Mouse (Mus musculus) kidney, postnatal 14 days (tissue): ENCODE measurements around the gene Krt1.

Experiments
- DNase-seq: peaks from one replicate; pipeline ENCODE4 v3.0.0; 2022; ENCODE audit warnings: mixed read lengths

Krt1 gene

GRCm38 (mm10) chr15:101850694-101851093, at the start of gene Krt1:
Krt1 (minus strand) TSS chr15:101850794.
- DNase-seq: no peak

GRCm38 (mm10) chr15:101895216-101895615, 44.6 kb upstream of the Krt1 start:
- DNase-seq: no peak

DNA sequence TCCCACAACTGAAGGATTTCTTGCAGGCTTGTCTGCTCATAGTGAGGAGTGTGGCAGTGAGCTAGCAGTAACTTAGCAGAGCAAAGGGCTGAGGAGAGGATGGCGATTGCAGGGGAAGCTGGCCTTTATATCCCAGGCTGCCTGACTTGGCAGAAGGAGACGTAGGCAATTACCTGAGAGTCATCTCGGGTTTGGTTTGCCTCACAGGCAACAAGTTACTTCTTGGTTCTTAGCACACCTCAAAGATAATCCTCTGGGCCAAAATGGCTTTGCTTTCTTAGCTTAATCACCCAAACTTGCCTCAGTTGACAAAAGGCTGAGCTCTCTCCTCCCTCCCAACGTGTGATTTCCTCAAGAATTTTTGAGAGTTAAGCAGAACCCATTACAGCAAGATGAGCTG, 42.2 kb upstream of the Krt1 start, which contains the start of gene Krt76:
Gene Krt76, minus strand, starts transcription at position 101 of the 400 bp plus-strand sequence.
- DNase-seq: no peak

DNA sequence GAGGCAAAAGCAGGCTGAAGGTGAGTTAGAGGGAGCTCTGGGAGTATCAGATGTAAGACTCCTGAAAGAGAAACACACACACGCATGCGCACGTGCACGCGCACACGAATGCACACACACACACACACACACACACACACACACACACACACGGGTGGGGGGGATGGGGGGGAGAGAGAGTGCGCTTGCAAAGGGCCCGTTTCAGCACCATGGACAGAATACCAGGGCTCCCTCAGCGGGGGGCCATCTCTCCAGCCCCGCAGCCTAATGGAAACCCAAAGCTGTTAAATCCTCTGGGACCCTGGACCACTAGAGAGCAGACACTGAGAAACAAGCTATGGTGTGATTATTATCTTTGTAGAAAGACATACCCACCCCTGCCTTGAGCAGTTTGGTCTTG, 29.2 kb upstream of the Krt1 start:
- DNase-seq: peak; percentile 13

GRCm38 (mm10) chr15:101878041-101878440, 27.4 kb upstream of the Krt1 start:
- no peak for DNase-seq

GRCm38 (mm10) chr15:101874383-101874782, 23.8 kb upstream of the Krt1 start:
- no peak for DNase-seq

DNA sequence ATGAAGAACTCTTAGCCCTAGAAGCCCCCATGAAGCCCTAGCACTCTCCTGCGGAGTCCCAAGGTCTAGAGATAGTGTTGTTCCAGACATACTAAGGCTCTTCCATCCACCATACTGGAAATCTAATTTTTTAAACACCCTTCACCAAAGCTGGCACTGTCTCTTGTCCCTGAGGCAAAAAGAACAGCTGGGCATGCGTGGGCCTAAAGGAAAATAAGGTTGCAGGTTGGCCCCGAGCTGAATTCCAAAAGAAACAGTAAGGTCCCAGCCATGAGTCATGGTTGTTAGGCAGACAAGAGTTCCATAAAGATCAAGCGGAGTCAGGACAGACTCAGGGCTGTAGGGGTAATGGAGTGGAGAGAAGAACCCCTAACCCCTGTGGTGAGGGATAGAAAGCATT, 22.6 kb upstream of the Krt1 start:
- no peak for DNase-seq

DNA sequence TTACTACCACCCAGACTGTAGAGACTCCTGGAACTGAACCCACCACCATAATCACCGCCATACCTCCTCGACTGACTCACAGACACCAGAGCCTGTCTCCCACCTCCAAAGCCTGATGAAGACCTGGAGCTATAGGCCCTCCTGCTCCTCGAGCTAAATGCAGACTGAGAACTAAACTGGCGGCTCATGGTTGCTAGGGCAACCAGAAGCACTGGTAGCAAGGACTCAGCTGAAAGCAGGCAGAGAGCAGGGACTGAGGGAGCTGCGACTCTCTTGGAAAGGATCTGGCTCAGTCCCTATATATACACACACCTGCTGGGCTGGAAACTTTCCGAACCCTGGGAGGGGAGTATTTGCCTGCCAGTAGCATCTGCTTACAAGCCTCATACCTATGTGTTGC, 18.8 kb upstream of the Krt1 start, which contains the start of gene Krt77:
Gene Krt77, minus strand, starts transcription at position 275 of the 400 bp plus-strand sequence.
- no peak for DNase-seq

DNA sequence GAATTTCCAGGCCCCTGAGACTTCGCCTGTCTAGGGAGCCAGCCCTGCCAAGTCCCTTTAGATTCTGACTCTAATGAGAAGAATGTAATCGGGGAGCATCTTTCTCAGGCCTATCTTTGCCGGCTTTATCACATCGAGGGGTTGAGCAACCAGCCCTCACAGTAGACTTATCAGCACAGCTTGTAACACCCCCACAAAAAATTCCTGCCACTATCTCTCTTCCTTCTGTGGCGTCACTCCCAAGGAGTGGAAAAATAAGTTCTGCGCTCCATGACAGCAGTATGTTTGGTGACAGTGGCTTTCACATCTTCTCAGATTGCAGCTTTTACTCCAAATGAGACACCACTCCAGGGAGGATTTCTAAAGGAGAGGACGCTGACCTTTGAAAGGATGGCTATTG, 16.2 kb upstream of the Krt1 start:
- DNase-seq: no peak

DNA sequence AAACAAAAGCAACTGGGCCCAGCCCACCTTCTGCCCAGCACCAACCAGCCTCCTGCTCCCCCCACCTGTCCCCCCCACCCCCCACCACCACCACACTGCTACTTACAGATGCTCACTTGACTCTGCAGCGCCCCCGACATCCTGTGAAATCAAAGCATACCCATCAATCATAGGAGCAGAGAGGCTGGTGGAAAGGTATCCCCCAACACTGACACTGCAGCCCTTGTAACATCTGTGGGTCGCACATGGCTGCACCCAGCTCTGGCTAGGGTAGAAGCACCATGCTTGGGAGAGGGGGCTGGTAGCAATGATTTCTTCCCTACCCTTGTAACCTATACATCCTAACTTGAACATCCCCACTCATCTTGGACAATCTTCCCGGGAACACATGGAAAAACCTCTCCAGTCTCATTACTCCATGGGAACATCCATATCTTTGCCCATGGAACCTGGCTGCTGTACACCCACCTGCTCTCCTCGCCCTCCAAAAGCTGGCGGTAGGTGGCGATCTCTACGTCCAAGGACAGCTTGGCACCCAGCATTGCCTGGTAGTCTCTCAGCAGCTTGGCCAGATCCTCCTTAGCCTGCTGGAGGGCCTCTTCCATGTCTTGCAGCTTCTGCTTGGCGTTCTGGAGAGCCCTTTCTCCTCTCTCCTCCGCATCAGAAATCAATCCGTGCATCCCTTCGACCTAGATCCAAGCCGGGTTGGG, 10.0 kb upstream of the Krt1 start:
- peak; percentile 7 for DNase-seq

GRCm38 (mm10) chr15:101859735-101860170, 9.2 kb upstream of the Krt1 start:
- DNase-seq: peak; percentile 54

GRCm38 (mm10) chr15:101858673-101859425, 8.3 kb upstream of the Krt1 start:
- peak; percentile 4 for DNase-seq

DNA sequence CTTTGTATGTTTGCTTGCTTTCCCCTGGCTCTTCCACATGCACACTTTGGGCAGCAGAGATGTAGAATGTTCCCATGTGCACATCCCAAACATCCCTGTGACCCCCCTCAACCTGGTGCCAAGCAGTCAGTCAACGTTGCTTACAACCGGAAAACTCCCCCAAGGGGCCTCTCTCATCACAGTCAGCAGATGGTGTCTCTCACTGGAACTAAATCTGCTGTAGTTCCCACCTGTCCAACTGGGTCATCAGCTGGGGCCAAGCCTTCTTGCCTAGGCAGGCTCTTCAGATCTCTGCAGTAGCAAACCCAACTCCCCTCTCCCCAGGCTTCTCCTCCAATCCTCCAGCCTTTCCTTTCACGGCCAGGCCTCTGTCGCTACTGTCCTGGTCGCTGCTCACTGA, 6.1 kb upstream of the Krt1 start:
- no peak for DNase-seq

GRCm38 (mm10) chr15:101855732-101856131, 5.1 kb upstream of the Krt1 start:
- no peak for DNase-seq

DNA sequence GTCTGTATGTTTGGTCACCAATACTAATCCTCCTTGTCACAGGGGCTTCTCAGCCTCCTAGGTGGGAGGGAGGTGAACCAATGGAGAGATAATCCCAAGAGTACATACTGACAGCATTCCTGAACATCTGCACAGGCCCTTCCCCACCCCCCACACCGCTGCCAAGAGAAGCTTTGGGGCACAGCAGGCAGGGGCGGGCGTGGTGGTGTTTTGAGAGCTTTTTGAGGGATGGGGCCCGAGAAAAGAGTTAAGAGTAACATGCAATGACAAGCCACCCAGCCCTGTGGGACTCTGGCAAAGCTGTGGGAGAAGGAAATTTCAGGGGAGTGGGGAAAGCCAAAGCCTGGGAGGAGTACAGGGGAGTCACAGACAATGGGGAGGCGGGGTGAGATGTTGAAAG, 3.7 kb upstream of the Krt1 start:
- no peak for DNase-seq

DNA sequence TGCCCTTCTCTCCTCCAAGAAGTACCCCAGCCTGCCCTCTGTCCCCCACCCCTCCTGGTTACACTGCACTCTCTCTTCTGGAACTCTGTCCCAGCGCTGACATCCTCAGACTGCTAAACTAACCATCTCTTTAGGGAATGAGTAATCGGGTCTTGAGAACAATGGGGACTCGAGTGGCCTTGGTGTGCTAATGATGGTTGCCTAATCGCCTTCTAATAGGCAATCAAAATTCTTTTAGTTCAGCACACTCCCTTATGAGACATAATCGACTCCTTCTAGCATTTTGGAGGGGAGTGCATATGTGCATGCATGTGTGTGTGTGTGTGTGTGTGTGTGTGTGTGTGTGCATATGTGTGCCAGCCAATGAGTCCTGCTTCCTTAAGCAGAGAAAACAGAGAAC, 2.0 kb upstream of the Krt1 start:
- DNase-seq: no peak

GRCm38 (mm10) chr15:101845971-101846403, 4.6 kb downstream of the Krt1 start:
- DNase-seq: peak; percentile 46

GRCm38 (mm10) chr15:101843192-101843591, 7.4 kb downstream of the Krt1 start:
- DNase-seq: no peak

DNA sequence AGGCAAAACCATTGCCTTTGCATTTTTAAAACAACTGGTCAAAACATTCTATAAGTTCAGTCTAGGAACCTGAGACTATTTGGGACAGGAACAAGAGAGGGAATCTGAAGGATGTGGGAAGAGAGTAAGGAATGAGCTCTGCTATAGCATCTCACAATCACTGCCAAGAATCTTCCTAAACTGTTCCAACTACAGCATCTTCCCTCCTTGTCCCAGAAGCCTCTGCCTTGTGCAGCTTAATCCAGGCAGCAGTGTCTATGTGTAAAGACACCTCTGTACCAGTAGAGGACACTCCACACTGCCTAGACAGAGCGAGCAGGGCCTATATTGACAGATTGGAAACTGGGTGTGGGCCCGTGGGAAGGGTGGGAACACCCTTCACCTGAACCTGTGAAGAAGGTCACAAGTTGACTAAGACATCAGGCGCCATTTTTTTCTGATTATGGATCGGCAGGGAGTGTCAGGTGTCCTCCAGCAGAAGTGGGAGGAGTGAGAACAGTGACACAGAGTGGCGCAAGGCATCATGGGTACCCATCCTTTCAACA, 15.7 kb downstream of the Krt1 start:
- DNase-seq: no peak

DNA sequence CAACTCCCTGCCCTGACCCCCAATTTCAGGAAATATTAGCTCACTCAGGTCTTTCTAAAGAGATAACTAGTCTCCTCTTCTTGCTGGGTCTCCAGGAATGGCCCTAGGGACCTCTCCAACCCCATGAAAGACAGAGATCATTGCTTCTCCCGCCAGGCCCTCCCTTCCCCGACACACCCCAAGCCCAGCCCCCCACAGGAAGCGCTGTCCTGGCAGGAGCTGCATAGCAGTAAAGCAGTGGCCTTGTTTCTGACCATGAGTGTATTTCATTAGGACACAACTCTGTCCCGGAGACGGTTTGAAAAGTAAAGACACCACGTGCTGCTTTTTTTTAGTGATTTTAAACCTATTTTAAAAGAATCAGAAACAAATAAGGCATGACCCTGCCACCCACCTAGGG, 17.5 kb downstream of the Krt1 start:
- DNase-seq: no peak

- no peak for DNase-seq
Observed at GRCm38 (mm10) chr15:101829441-101829840, 21.2 kb downstream of the Krt1 start.

DNA sequence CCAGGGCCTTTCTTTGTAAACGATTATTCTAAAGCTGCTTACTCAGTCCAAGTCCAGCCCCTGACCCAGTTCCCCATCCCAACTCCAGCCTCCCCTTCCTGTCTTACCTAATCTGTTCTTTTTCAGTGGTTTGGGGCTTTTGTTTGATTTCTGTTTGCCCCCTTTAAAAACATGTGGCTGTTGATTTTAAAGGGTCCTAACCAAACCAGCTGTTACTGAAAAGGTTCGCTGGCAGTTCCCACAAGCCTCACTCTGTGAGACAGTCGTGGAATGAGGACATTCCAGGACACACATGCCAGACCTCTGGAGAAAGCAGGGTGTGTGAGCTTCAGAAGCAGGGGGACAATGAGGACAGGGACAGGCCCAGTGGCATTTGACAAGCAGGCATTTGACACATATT, 28.8 kb downstream of the Krt1 start:
- DNase-seq: no peak

- no peak for DNase-seq
Observed at GRCm38 (mm10) chr15:101817875-101818274, 32.7 kb downstream of the Krt1 start, which contains the start of gene Krt2. Krt2 (minus strand) TSS chr15:101818169.
